Mouse (Mus musculus) layer of hippocampus, adult 11-12 months (tissue): ENCODE data around the gene Olfr1132.
"Not testable (repeated sequence)": the region's sequence is repeated elsewhere in the genome, so short reads cannot be mapped to it uniquely, and the experiment has no call there.

Experiments used
- DNase-seq: peaks from one replicate; pipeline ENCODE4 v3.0.0; 2022; ENCODE audit warnings: low spot score

The Olfr1132 gene

GRCm38 (mm10) chr2:87637435-87637834 is at the start of gene Olfr1132:
Olfr1132 (minus strand) TSS chr2:87637535.
- DNase-seq, result no peak

- no peak for DNase-seq
Measured at GRCm38 (mm10) chr2:87673564-87673963, 36.2 kb upstream of the Olfr1132 start, which contains the start of gene Olfr1135. Olfr1135 (minus strand) TSS chr2:87673664.

- DNase-seq, result no peak
Measured at GRCm38 (mm10) chr2:87658360-87658759, 21.0 kb upstream of the Olfr1132 start, which contains the start of gene Olfr1134. Olfr1134 (minus strand) TSS chr2:87658460.

- no peak for DNase-seq
Measured at GRCm38 (mm10) chr2:87647274-87647673, 9.9 kb upstream of the Olfr1132 start, which contains the start of gene Olfr1133. Olfr1133 (minus strand) TSS chr2:87647374.

GRCm38 (mm10) chr2:87642441-87642840 is 5.1 kb upstream of the Olfr1132 start:
- no peak for DNase-seq

- no peak for DNase-seq
Measured at GRCm38 (mm10) chr2:87626804-87627203, 10.5 kb downstream of the Olfr1132 start, which contains the start of gene Olfr1131. Olfr1131 (plus strand) TSS chr2:87627104.

GRCm38 (mm10) chr2:87605912-87606311 is 31.4 kb downstream of the Olfr1132 start, which contains the start of gene Olfr1130:
Olfr1130 (plus strand) TSS chr2:87606212.
- DNase-seq, result not testable (repeated sequence)
